Mouse (Mus musculus): ENCODE results near the gene Rusc2. TPM values are rescaled to one million over a fixed set of nuclear protein-coding genes. Genes with fewer than 3 reads are reported as not detected.
A peak's percentile ranks its signal among the peaks of the same experiment; 100 is the strongest.

Gene Rusc2
- polyA plus RNA-seq, 1 experiment from 2014 or later = 11.8 TPM

- Histone ChIP-seq H3K9ac (ENCODE audit: low read depth, low read length) (peak overlapping the region; percentile 92), H3K4me2 (ENCODE audit: low read depth, low read length) (peak overlapping the region; percentile 81), H3K4me1 (ENCODE audit: control insufficient read depth, insufficient read depth, low read length) (peaks cover 26% of the 10 kb centered on the region), H3K27ac (ENCODE audit: low read length) (peak overlapping the region; percentile 84), H3K4me3 (ENCODE audit: low read length) (peak overlapping the region; percentile 77), H3K36me3 (ENCODE audit: control insufficient read depth, insufficient read depth, low read length) (no peaks in the 10 kb centered on the region), H3K9me3 (ENCODE audit: control insufficient read depth, low read length) (no peaks in the 10 kb centered on the region), H3K27me3 (replicated peaks; ENCODE audit: control insufficient read depth, insufficient read depth, low read length) (no peaks in the 10 kb centered on the region)
- ATAC-seq = peak; percentile 63
- 4% methylated on average over 30 of the region's 33 CpGs for WGBS
These were observed 609 bp downstream of the Rusc2 start for GRCm38 (mm10) chr4:43382155-43383020.

GRCm38 (mm10) chr4:43383246-43384082, 1.7 kb downstream of the Rusc2 start:
- no peaks in the 10 kb centered on the region for H3K9me3 ChIP-seq (ENCODE audit: control insufficient read depth, low read length)
- peak overlapping the region; percentile 81 for H3K4me2 ChIP-seq (ENCODE audit: low read depth, low read length)
- WGBS = 64% methylated on average over 11 of the region's 11 CpGs
- peak overlapping the region; percentile 34 for H3K27ac ChIP-seq (ENCODE audit: low read length)
- peaks cover 26% of the 10 kb centered on the region for H3K4me1 ChIP-seq (ENCODE audit: control insufficient read depth, insufficient read depth, low read length)
- H3K9ac ChIP-seq (ENCODE audit: low read depth, low read length) = peak overlapping the region; percentile 49
- peak; percentile 12 for ATAC-seq
- H3K36me3 ChIP-seq (ENCODE audit: control insufficient read depth, insufficient read depth, low read length) = no peaks in the 10 kb centered on the region
- peak overlapping the region; percentile 27 for H3K4me3 ChIP-seq (ENCODE audit: low read length)
- H3K27me3 ChIP-seq (replicated peaks; ENCODE audit: control insufficient read depth, insufficient read depth, low read length) = no peaks in the 10 kb centered on the region

- Histone ChIP-seq H3K27ac (ENCODE audit: low read length) (no peak overlapping the region), H3K27me3 (replicated peaks; ENCODE audit: control insufficient read depth, insufficient read depth, low read length) (no peaks in the 10 kb centered on the region), H3K36me3 (ENCODE audit: control insufficient read depth, insufficient read depth, low read length) (no peaks in the 10 kb centered on the region), H3K4me2 (ENCODE audit: low read depth, low read length) (no peak overlapping the region), H3K4me3 (ENCODE audit: low read length) (no peak overlapping the region), H3K4me1 (ENCODE audit: control insufficient read depth, insufficient read depth, low read length) (peaks cover 26% of the 10 kb centered on the region), H3K9me3 (ENCODE audit: control insufficient read depth, low read length) (no peaks in the 10 kb centered on the region), H3K9ac (ENCODE audit: low read depth, low read length) (no peak overlapping the region)
- ATAC-seq = no peak
- 88% methylated on average over 5 of the region's 5 CpGs for WGBS
These were observed 2.3 kb downstream of the Rusc2 start for GRCm38 (mm10) chr4:43384083-43384460.

GRCm38 (mm10) chr4:43384541-43384940, 2.8 kb downstream of the Rusc2 start:
- H3K4me2 ChIP-seq (ENCODE audit: low read depth, low read length) = no peak overlapping the region
- H3K27ac ChIP-seq (ENCODE audit: low read length) = no peak overlapping the region
- no peak for ATAC-seq
- no peaks in the 10 kb centered on the region for H3K36me3 ChIP-seq (ENCODE audit: control insufficient read depth, insufficient read depth, low read length)
- WGBS = 83% methylated on average over 3 of the region's 3 CpGs
- no peaks in the 10 kb centered on the region for H3K9me3 ChIP-seq (ENCODE audit: control insufficient read depth, low read length)
- no peak overlapping the region for H3K4me3 ChIP-seq (ENCODE audit: low read length)
- H3K4me1 ChIP-seq (ENCODE audit: control insufficient read depth, insufficient read depth, low read length) = peaks cover 27% of the 10 kb centered on the region
- H3K9ac ChIP-seq (ENCODE audit: low read depth, low read length) = no peak overlapping the region
- no peaks in the 10 kb centered on the region for H3K27me3 ChIP-seq (replicated peaks; ENCODE audit: control insufficient read depth, insufficient read depth, low read length)

- no peak for ATAC-seq
- H3K36me3 ChIP-seq (ENCODE audit: control insufficient read depth, insufficient read depth, low read length) = no peaks in the 10 kb centered on the region
These were observed 5.2 kb downstream of the Rusc2 start for GRCm38 (mm10) chr4:43386932-43387331.

GRCm38 (mm10) chr4:43389390-43389789, 7.6 kb downstream of the Rusc2 start:
- Histone ChIP-seq H3K4me3 (ENCODE audit: low read length) (no peak overlapping the region), H3K36me3 (ENCODE audit: control insufficient read depth, insufficient read depth, low read length) (no peaks in the 10 kb centered on the region), H3K27me3 (replicated peaks; ENCODE audit: control insufficient read depth, insufficient read depth, low read length) (no peaks in the 10 kb centered on the region), H3K9me3 (ENCODE audit: control insufficient read depth, low read length) (no peaks in the 10 kb centered on the region), H3K9ac (ENCODE audit: low read depth, low read length) (no peak overlapping the region), H3K4me1 (ENCODE audit: control insufficient read depth, insufficient read depth, low read length) (peaks cover 20% of the 10 kb centered on the region), H3K4me2 (ENCODE audit: low read depth, low read length) (no peak overlapping the region), H3K27ac (ENCODE audit: low read length) (no peak overlapping the region)
- WGBS = 78% methylated on average over 2 of the region's 2 CpGs
- no peak for ATAC-seq

More at GRCm38 (mm10) chr4:43386932-43387331, 5.2 kb downstream of the Rusc2 start:
- Histone ChIP-seq H3K9me3 (ENCODE audit: control insufficient read depth, low read length) (no peaks in the 10 kb centered on the region), H3K4me2 (ENCODE audit: low read depth, low read length) (no peak overlapping the region), H3K27me3 (replicated peaks; ENCODE audit: control insufficient read depth, insufficient read depth, low read length) (no peaks in the 10 kb centered on the region), H3K4me1 (ENCODE audit: control insufficient read depth, insufficient read depth, low read length) (peaks cover 21% of the 10 kb centered on the region), H3K27ac (ENCODE audit: low read length) (no peak overlapping the region), H3K9ac (ENCODE audit: low read depth, low read length) (no peak overlapping the region), H3K4me3 (ENCODE audit: low read length) (no peak overlapping the region)

- H3K4me2 ChIP-seq (ENCODE audit: low read depth, low read length) = no peak overlapping the region
- peaks cover 25% of the 10 kb centered on the region for H3K4me1 ChIP-seq (ENCODE audit: control insufficient read depth, insufficient read depth, low read length)
- H3K27ac ChIP-seq (ENCODE audit: low read length) = no peak overlapping the region
- no peaks in the 10 kb centered on the region for H3K27me3 ChIP-seq (replicated peaks; ENCODE audit: control insufficient read depth, insufficient read depth, low read length)
- ATAC-seq = no peak
- H3K9ac ChIP-seq (ENCODE audit: low read depth, low read length) = no peak overlapping the region
- H3K4me3 ChIP-seq (ENCODE audit: low read length) = no peak overlapping the region
- 64% methylated on average over 9 of the region's 9 CpGs for WGBS
- no peaks in the 10 kb centered on the region for H3K36me3 ChIP-seq (ENCODE audit: control insufficient read depth, insufficient read depth, low read length)
- no peaks in the 10 kb centered on the region for H3K9me3 ChIP-seq (ENCODE audit: control insufficient read depth, low read length)
These were observed 8.2 kb downstream of the Rusc2 start for GRCm38 (mm10) chr4:43389845-43390440.

GRCm38 (mm10) chr4:43391521-43392050, 9.8 kb downstream of the Rusc2 start:
- H3K36me3 ChIP-seq (ENCODE audit: control insufficient read depth, insufficient read depth, low read length) = no peaks in the 10 kb centered on the region
- H3K4me2 ChIP-seq (ENCODE audit: low read depth, low read length) = no peak overlapping the region
- no peak overlapping the region for H3K4me3 ChIP-seq (ENCODE audit: low read length)
- no peaks in the 10 kb centered on the region for H3K9me3 ChIP-seq (ENCODE audit: control insufficient read depth, low read length)
- no peak overlapping the region for H3K27ac ChIP-seq (ENCODE audit: low read length)
- H3K9ac ChIP-seq (ENCODE audit: low read depth, low read length) = no peak overlapping the region
- no peak for ATAC-seq
- WGBS = 74% methylated on average over 3 of the region's 3 CpGs
- no peaks in the 10 kb centered on the region for H3K27me3 ChIP-seq (replicated peaks; ENCODE audit: control insufficient read depth, insufficient read depth, low read length)
- peaks cover 25% of the 10 kb centered on the region for H3K4me1 ChIP-seq (ENCODE audit: control insufficient read depth, insufficient read depth, low read length)

Measured in intestine, embryonic 16.5 days (tissue).